Mouse (Mus musculus): ENCODE measurements at regions not wholly inside any gene's neighbourhood (a gene's known extent, or its start where the extent isn't known, plus 50 kb on each side); places are given as distances from the start of the nearest gene placed in this dataset.

DNA sequence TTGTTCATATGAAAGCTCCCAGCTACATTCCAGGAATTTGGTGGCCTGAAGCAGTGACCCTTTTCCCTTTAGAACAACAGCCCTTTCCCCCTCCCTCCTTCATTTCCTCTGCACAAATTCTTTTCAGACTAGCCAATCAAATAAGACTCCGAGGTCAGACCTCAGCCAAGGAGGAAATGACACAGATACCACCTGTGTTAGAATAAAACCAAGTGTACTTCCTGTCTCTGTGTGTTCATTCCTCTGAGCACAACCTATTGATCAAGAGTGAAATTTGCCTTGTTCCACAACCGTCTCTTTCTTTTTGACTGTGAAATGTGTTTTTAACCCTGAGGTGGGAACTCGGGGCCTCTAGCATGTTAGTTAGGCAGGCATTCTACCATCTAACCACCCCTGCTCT is 120.2 kb downstream of the Tmsb4x start:
- DNase-seq: no peak

DNA sequence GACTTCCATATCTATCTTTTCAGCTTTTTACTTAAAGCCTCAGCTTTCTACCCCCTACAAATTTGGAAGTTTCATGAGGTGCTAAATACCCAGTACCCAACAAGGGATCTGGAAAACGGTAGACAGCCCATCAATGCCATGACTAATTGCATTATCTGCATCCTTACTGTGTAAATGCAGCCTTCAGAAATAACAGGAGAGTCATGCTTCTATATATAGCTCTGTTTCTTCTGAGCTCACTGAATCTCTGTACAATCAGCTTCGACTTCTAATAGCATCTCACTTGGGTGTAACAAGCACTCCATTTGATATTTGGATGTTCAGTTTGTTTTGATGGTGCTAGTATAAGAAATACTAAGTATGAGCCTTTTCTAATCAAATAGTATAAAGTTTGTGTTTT is 120.7 kb downstream of the Tmsb4x start:
- no peak for DNase-seq

DNA sequence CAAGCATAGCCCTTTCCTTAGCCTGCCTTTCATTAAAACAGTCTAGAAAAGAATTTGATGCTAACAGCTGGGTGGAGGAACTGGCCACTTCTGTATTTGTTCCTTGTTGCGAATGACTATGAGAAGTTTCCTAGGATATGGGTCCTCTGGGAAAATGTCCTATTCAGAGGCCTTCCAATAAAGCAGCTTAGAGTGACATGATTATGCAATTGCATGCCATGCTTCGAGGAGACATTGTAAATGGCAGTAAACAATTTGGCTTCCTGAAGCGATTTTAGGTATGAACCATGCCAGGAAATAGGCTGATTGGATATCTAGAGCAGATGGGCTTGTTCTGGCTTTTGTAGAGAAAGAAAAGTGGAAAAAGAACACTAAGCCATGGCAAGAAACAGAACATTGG is 128.3 kb downstream of the Tmsb4x start:
- no peak for DNase-seq

DNA sequence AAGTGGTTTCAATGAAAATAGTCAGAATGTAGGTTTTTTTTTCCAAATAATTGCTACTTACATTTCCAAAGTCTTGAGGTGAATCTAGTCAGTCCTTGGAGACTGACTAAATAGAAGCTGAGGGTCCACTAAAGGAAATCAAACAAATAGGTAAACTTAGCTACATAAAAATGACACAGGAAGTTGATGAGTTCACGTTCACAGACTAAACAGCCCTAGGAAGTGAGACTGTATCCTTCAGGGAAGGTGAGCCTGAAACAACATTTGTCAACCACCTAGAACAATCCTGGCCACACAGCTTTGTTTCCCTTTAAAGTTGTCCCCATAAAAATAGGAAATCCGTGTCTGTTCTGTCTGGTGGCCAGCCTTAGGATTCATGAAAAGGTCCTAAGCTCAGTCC is 140.0 kb downstream of the Tmsb4x start:
- no peak for DNase-seq

DNA sequence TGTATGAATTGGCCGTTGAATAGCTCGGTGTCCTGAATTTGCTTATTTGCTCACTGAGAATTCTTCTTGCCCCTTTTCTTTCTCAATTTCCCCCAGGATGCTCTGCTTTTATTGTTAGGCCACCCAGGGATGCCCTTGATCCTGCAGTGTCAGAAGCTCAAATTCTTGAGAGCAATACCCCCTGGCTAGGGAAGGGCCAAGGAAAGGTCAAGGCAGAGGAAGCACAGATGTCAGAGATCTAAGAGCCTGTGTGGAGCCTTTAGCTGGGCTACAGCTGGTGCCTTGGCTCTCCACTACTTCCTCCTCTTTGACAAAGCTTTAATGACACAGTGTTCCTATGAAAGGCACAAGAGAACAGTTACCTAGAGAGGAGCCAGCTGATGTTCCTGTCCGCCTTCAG is 141.2 kb downstream of the Tmsb4x start:
- DNase-seq: no peak

DNA sequence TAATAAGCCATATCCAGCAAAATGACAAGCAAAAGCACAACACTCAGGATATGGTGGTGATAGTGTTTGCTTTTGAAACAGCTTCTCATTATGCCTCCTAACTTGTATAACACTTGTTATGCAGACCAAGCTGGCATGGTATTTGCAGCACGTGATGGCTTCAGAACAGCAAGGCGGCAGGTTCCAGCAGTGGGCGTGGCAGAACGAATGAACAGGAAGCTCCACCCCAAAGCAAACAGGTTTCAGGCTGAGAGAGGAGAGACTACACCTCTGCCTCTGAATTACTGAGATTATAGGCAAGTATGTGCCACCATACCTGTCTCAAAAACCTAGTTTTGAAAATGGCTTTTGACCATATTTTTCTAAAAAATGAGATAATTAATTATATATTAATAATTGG is 145.2 kb downstream of the Tmsb4x start:
- DNase-seq: no peak

DNA sequence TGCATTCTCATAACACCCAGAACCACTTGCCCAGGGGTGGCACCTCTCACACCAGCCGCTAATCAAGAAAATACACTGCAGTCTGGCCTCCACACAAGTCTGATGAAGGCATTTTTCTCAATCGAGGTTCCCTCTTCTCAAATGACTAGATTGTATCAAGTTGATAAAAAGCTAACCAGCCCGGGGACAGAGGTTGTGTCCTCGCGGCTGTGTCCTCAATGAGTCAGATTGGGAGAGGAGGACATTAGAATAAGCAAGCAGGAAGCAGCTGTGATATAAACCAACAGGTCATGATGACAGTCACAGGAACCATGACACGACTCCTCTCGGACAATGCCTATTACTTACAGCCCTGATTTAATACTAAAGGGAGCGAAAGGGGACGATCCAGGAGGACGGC is 156.7 kb downstream of the Tmsb4x start:
- peak; percentile 2 for DNase-seq

DNA sequence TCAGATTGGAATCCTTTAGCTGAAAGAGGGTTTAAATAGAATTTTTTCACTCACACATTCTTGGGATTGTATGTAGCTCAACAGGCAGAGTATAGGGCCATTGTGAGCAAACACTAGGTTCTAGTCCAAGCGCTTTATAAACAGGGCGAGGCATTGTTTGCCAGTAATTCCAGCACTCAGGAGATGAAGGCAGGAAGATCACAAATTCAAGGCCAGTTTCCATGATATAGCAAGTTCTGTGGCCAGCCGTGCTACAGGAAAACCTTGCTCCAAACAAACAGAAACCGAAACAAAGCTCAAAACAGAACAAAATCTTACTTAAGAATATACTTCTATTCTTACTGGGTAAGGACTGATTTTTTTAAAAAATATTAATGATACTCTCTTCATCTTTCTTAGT is 159.0 kb downstream of the Tmsb4x start:
- no peak for DNase-seq

DNA sequence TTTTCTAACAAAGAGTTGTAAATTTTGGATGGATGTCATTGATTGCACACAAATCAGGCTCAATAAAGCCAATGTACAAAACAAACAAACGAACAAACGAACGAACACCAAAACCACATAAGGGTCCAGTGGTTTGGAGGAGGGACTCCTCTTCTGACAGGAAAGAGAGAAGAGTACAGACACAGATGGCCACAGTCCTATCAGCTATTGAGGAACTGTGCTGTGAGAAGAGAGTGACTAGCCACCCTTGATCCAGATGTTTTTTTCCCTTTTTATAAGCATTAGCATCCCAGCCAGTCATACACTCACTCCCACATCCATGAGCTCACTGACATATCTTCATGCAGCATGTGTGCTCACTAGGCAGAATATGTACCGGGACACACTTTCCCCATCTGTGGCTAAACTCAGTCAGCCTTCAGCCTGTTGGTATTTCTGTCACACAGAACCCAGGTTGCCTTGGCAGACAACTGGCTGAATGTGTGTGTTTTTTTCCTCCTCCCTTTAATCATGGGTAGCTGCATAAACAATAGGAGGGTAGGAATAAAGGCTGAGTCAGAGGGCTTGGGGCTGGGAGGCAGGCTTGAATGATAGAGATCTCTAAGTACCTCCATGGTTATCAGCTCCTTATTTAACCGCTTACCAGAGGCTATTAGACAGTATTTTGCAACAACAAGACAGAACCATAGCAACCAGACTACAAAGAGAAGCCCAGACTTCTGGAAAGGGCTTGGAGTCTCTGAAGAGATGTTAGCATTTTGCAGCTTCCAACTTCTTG is 159.7 kb downstream of the Tmsb4x start:
- DNase-seq: peak; percentile 1

DNA sequence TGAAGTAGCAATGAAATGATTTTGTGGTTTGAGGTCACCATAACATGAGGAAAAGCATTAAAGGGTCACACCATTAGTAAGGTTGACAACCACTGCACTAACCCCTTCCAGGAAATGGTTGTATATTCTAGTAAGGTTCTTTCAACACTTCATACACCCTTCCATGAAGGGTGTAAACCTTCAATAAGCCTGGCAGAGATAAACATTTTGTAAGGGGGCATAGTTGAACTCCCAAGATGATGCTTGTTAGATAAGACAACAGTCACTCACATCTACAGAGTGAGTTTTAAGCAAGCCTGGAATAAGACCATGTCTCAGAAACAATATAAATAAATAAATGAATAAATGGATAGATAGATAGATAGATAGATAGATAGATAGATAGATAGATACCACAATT is 171.1 kb downstream of the Tmsb4x start:
- no peak for DNase-seq

DNA sequence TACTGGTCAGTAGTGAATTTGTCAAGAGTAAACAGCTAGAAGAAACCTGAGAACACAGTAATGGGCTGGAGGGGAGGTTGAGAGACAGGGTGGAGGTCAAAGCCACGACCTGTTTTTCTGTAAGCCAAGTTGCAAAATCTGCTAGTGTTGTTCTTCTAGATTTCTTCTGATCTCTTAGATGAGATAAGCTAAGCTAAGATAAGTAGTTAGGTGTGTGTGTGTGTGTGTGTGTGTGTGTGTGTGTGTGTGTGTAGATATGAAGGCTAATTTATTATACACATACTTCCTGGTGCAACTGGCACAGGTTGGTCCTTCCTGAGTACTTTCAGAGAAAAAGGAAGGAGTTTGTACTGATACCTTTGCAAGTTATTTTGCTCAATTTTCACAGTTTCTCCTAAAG is 172.8 kb downstream of the Tmsb4x start:
- DNase-seq: no peak

DNA sequence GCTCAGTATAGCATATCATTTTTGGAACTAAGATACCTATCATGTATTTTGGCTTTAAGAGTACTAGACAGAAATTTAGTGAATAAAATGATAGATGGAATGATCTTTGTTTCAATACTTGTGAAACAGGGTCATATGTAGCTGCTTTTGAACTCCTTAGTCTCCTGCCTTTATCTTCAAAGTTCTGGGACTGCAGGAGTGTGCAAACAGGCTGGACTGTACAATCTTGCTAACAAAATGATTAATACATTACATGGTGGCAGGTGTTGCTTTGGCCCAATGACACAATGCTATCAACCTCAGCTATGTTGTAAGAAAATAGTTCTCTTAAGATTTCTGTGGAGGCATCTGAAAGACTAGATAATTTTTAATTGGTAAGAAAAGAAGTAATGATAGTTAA is 173.5 kb downstream of the Tmsb4x start:
- DNase-seq: no peak

DNA sequence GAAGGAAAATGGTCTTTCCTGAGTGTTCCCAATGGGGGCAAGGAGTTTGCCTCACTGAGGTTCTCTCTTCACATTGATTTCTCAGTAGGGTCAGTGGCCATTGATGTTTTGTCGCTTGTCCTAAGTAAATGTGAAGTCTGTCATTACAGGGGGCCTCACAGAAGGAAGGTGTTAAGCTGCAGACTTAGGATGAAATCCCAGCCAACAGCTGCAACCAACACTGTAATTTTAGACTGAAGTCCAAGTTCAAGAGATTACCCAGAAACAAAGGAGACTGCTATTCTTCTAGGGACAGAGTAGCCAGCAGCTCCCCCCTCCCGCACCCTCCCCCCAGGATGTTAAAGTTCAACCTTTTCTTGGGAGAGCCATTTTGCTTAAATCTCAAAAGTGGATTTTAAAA is 176.0 kb downstream of the Tmsb4x start:
- no peak for DNase-seq

DNA sequence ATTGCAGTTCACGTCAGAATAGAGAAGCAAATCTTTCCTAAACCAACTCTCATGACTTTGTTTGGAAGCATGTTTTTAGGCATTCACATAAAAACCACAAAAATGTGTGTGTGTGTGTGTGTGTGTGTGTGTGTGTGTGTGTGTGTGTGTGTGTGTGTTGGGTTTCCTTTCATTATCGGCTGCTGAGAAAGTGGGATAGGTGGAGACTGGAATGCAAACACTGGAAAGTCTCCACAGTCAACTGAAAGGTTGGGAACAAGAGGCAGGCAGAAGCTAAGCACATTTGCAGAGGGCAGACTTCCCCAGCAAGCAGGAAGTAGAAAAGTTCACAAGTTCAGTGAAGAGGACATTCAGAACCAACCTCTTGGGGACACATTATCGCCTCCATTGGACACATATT is 176.5 kb downstream of the Tmsb4x start:
- DNase-seq: no peak

DNA sequence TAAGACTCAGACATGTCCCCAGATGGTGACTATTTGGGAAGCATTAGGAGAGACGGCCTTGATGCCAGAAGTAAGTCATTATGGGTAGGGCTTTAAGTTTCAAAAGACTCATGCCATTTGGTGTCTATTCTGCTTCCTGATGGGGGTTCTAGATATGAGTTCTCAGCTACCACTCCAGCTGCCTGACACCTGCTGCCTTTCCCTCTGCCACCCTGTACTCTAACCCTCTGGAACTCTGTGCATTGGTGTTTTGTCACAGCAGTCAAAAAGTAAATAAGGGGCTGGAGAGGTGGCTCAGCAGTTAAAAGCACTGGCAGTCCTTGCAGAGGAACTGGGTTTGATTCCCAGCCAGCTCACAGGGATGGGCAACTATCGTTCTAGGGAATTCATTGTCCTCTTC is 177.6 kb downstream of the Tmsb4x start:
- no peak for DNase-seq

DNA sequence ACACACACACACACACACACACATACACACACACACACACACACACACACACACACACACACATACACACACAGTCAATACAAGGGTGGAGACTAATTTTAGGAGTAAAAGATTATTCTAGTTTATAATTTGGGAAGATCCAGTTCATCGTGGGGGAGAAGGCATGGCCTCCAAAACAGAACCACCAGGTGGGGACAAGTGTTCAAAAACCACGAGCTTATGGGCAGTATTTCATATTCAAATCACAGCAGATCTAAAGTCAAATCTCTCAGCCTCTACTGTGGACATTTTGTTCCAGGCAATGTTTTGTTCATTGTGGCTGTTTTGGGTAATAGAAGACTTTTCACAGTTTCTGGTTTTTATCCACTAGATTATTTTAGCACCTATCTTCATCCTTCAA is 193.5 kb downstream of the Tmsb4x start:
- DNase-seq: no peak

DNA sequence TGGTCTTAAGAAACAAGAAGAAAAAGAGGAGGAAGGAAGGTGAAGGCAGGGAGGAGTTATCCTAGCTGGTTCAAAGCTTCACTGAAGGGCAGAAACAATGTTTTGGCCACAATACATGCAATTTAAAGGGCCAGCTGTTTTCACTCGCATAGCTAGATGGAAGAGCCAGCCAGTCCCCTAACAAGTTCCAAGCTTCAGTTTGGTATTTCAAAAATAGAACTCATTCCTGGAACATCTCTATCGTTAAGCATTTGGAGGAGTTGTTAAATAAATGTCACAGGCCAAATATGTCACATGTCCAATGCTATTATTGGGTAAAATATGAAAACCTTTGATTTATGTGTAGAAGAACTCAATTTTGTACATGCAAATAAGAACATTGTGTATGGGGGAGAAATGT is 194.8 kb downstream of the Tmsb4x start:
- DNase-seq: no peak

DNA sequence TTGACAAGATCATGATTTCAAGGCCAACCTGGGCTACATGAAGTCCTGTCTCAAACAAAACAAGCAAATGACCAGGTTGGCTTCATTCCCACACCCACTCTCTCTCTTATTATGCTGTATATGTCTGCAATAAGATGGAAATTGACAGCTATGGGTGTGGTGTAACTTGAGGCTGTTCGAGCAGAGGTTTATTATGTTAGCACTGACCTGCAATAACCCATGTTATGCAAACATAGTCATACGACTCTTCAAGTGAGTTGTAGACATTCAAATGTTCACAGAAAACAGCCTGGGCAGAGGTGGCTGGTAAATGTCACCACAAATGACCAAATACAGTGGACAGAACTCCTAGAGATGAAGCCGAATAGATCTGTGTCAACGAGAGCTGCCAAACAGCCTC is 196.2 kb downstream of the Tmsb4x start:
- DNase-seq: no peak

DNA sequence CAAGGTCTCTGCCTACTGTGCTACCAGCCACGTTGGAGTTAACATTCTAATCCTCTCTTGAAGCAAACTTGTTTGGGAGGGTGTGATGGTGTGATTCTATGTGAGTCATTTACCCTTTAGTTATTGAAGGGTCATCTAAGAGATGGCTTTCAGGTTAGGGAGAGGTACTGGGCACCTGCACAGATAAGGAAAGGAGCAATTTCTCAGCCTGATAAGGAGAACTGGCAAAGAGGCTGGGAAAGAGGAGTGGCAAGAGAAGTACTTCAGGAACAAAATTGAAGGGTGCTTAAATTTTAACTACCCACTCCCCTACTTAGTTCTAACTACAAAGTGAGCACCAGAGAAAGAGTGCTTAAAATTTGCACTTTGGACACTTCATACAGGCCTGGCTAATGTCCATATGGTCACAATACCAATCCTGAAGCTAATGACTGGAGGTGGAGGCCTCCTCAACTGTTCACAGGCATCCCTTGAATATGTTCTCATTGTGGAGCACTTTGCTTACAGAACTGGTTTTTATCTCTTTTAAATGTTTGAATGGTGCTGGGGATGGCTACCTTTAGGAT is 197.1 kb downstream of the Tmsb4x start:
- no peak for DNase-seq

DNA sequence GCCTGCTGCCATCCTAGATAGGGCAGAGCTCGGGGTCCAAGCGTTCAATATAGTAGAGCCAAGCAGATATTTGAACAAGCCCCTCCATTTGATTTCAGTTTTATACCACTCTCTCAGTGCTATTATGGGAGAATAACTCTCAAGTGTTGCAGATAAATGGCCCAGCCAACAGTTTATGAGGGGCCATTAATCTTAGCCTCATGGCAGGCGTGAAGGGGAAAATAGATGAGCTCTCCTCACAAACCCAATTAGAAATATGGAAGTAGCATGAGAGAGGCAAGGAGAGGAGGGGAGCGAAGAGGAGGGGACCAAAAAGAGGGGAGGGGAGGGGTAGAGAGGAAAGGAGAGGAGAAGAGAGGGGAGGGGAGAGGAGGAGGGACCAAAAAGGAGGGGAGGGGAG is 213.3 kb downstream of the Tmsb4x start:
- DNase-seq: no peak

DNA sequence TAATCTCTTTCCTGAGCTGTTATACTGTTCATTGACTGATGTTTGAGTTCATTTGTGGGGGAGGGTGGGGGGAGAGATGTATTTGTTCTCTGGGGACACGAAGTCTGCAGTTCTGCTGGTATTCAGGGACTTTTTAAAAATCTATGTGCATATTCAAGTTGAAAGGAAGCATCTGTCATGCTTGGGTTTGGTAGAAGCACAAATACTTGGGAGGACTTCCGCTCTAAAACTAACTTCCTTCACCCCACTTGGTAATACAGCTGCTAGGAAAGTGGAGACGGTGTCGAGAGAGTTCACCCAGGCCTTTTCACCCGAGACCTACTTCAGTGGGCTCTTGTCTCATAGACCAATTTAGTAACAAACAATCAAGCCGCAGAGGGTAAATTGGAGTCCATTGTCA is 228.1 kb downstream of the Tmsb4x start:
- no peak for DNase-seq

DNA sequence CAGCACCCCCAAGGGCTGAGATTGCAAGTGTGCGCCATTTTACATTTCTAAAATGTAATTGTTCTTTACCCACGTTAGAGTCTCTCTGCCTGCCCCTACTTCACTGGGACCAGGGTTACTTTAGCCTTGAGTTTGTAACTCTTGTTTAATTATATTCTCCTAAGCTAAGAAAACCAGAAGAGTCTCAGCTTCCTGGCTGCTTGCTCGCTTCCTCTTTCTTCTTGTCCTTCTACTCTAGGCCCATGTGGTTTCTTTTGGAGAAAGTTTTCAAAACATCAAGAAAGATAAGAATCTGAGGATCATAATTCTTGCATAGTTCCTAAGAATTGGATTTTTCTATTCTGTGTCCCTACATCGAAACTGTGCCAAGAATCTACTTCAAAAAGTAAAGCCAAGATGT is 228.6 kb downstream of the Tmsb4x start:
- DNase-seq: no peak

DNA sequence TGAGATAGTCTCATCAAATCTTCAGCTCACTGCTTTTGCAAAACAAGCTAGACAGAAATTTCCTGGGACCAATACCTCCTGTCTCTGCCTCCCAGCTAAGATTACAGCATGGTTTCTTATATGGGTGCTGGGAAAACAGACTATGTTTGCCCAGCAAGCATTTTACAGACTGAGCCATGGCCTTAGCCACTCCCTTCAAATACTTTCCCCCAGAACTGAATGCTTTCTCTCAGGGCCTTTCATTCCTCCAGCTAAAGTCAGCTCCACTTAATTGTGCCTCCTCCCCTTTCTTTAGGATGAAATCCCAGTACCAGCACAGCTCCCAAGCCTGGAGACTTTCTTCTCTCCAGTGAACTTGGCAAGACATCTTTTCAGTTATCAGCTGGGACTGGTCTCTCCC is 232.1 kb downstream of the Tmsb4x start:
- no peak for DNase-seq

DNA sequence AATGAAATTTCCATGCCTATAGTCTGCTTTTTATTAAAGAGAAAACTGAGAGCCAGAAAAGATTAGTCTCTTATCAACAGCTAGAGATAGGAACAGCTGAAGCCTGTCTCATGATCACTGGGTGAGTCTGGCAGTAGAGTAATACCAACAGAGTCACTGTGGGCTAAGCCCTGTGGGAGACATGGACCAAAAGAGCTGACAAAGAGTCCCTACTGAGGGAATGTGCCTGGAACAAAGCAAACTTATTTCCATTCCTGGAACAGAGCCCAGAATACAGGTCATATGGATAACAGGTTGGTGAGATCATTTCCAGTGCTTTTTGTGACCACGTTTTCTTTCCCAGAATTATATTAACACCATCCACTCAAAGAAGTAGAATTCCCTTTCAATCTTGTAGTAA is 237.4 kb downstream of the Tmsb4x start:
- DNase-seq: peak; percentile 16

Measured in retina, postnatal 1 day (tissue).